Comparison of ENCODE assay signal across 24 mouse cellular contexts in genomic region chr4:97236945-97237344, GRCm38 (mm10). TPM values are rescaled to one million over a fixed set of nuclear protein-coding genes. Genes with fewer than 3 reads are reported as not detected.
A peak's percentile ranks its signal among the peaks of the same experiment; 100 is the strongest.
DNase-seq lines count a peak whose midpoint lies in the region; ATAC-seq and TF ChIP-seq lines count a peak whose summit lies in the region.
"Had no signal": no experiment of that assay in that cellular context is flagged by ENCODE, and none has a peak within 500 bp of the region (broad histone marks: within the 10 kb centered on the region; RNA-seq: fewer than 3 reads in every experiment).

No protein-coding gene starts in this region.

- H3K9me3 ChIP-seq in forebrain, embryonic 11.5 days (ENCODE audit: control insufficient read depth, low read length) = no peaks in the 10 kb centered on the region
- H3K9me3 ChIP-seq in forebrain, postnatal 0 days (ENCODE audit: low read length) = 0 out of 2 replicates have a peak, but pooled peaks cover 3% of the 10 kb centered on the region
- no peaks in the 10 kb centered on the region for H3K9me3 ChIP-seq in forebrain, embryonic 14.5 days (replicated peaks; ENCODE audit: control insufficient read depth, low read length)
- H3K9me3 ChIP-seq in stomach, postnatal 0 days (ENCODE audit: control insufficient read depth, low read length) = no peaks in the 10 kb centered on the region
- H3K9me3 ChIP-seq: embryonic facial prominence, embryonic 15.5 days; heart, embryonic 15.5 days had no signal

- peak; percentile 42; the same call in 1 of the 2 replicates for ATAC-seq in forebrain, embryonic 11.5 days (replicated peaks; ENCODE audit: low FRiP score)
- no peak for ATAC-seq in forebrain, postnatal 0 days
- ATAC-seq in forebrain, embryonic 14.5 days = 0 out of 2 replicates have a peak, but pooled peaks have one; percentile 25
- no peak for ATAC-seq in stomach, postnatal 0 days (ENCODE audit: low FRiP score, low TSS enrichment)
- ATAC-seq: intestine, embryonic 16.5 days had no signal

- 80% methylated on average over 4 of the region's 4 CpGs for WGBS in forebrain, embryonic 11.5 days
- 34% methylated on average over 4 of the region's 4 CpGs for WGBS in forebrain, postnatal 0 days
- WGBS in forebrain, embryonic 14.5 days = 34% methylated on average over 4 of the region's 4 CpGs
- 54% methylated on average over 4 of the region's 4 CpGs for WGBS in stomach, postnatal 0 days

- no peak overlapping the region for H3K4me2 ChIP-seq in forebrain, embryonic 11.5 days (ENCODE audit: low read depth, low read length, severe bottlenecking)
- no peak overlapping the region for H3K4me2 ChIP-seq in forebrain, postnatal 0 days (ENCODE audit: low read depth)
- no peak overlapping the region for H3K4me2 ChIP-seq in forebrain, embryonic 14.5 days (ENCODE audit: low read length)
- no peak overlapping the region for H3K4me2 ChIP-seq in stomach, postnatal 0 days (replicated peaks; ENCODE audit: low read depth)
- H3K4me2 ChIP-seq: embryonic facial prominence, embryonic 15.5 days; heart, embryonic 11.5 days; heart, embryonic 15.5 days; hindbrain, embryonic 14.5 days had no signal

- DNase-seq in forebrain, embryonic 11.5 days (ENCODE audit: low spot score) = no peak
- DNase-seq in forebrain, postnatal 0 days = no peak
- DNase-seq in lung, postnatal 36 days = peak; percentile 7
- DNase-seq in lung, postnatal 14 days = no peak
- DNase-seq in forebrain, embryonic 14.5 days (ENCODE audit: low spot score) = peak; percentile 65
- DNase-seq in cerebellum, postnatal 25 days = no peak
- no peak for DNase-seq in stomach, postnatal 0 days (ENCODE audit: low spot score)
- DNase-seq: adrenal gland, postnatal 10 days; cerebellum, adult 11-12 months; cerebellum, adult 9-10 months; cerebellum, postnatal 36 days; gastrocnemius, postnatal 36 days; heart, adult 11 months; heart, postnatal 14 days had no signal

- no peak overlapping the region for H3K4me3 ChIP-seq in forebrain, embryonic 11.5 days (ENCODE audit: low read depth, low read length)
- H3K4me3 ChIP-seq in forebrain, postnatal 0 days (ENCODE audit: low read depth, low read length) = no peak overlapping the region
- no peak overlapping the region for H3K4me3 ChIP-seq in forebrain, embryonic 14.5 days (ENCODE audit: low read depth, low read length)
- H3K4me3 ChIP-seq in stomach, postnatal 0 days (ENCODE audit: low read depth, low read length) = no peak overlapping the region
- H3K4me3 ChIP-seq: embryonic facial prominence, embryonic 15.5 days; heart, embryonic 15.5 days had no signal

- no peak overlapping the region for H3K9ac ChIP-seq in forebrain, embryonic 11.5 days (ENCODE audit: low read length)
- no peak overlapping the region for H3K9ac ChIP-seq in forebrain, postnatal 0 days
- no peak overlapping the region for H3K9ac ChIP-seq in forebrain, embryonic 14.5 days (ENCODE audit: low read length)
- no peak overlapping the region for H3K9ac ChIP-seq in stomach, postnatal 0 days (ENCODE audit: low read length)
- H3K9ac ChIP-seq: embryonic facial prominence, embryonic 15.5 days; heart, embryonic 15.5 days; hindbrain, embryonic 14.5 days had no signal

- H3K27me3 ChIP-seq in forebrain, embryonic 11.5 days (ENCODE audit: control insufficient read depth, insufficient read depth, low read length) = no peaks in the 10 kb centered on the region
- H3K27me3 ChIP-seq in forebrain, postnatal 0 days (ENCODE audit: insufficient read depth, low read length) = no peaks in the 10 kb centered on the region
- H3K27me3 ChIP-seq in forebrain, embryonic 14.5 days (replicated peaks; ENCODE audit: control insufficient read depth, insufficient read depth, low read length) = no peaks in the 10 kb centered on the region
- no peaks in the 10 kb centered on the region for H3K27me3 ChIP-seq in stomach, postnatal 0 days (ENCODE audit: control insufficient read depth, insufficient read depth, low read length)
- H3K27me3 ChIP-seq: embryonic facial prominence, embryonic 15.5 days; heart, embryonic 15.5 days had no signal

- H3K27ac ChIP-seq in forebrain, embryonic 11.5 days (ENCODE audit: low read depth, low read length) = no peak overlapping the region
- no peak overlapping the region for H3K27ac ChIP-seq in forebrain, postnatal 0 days (ENCODE audit: low read depth, low read length)
- peak overlapping the region; percentile 71; the same call in 1 of the 2 replicates for H3K27ac ChIP-seq in forebrain, embryonic 14.5 days (ENCODE audit: low read depth, low read length)
- H3K27ac ChIP-seq in stomach, postnatal 0 days (replicated peaks) = no peak overlapping the region
- H3K27ac ChIP-seq: embryonic facial prominence, embryonic 15.5 days; heart, embryonic 15.5 days; hindbrain, embryonic 14.5 days had no signal

- H3K4me1 ChIP-seq in forebrain, embryonic 11.5 days (replicated peaks; ENCODE audit: control insufficient read depth, insufficient read depth, low read length) = no peaks in the 10 kb centered on the region
- H3K4me1 ChIP-seq in forebrain, postnatal 0 days (ENCODE audit: insufficient read depth) = peaks cover 3% of the 10 kb centered on the region; the same call in 1 of the 2 replicates
- H3K4me1 ChIP-seq in forebrain, embryonic 14.5 days (ENCODE audit: control insufficient read depth, insufficient read depth, low read length) = peaks cover 26% of the 10 kb centered on the region
- H3K4me1 ChIP-seq in stomach, postnatal 0 days (replicated peaks; ENCODE audit: control insufficient read depth, insufficient read depth) = no peaks in the 10 kb centered on the region
- H3K4me1 ChIP-seq: embryonic facial prominence, embryonic 15.5 days; heart, embryonic 15.5 days had no signal

- TF ChIP-seq EP300 in stomach, postnatal 0 days (optimal IDR thresholded peaks at IDR 0.05) = no peak

- H3K36me3 ChIP-seq in forebrain, embryonic 11.5 days (ENCODE audit: control insufficient read depth, insufficient read depth, low read length) = no peaks in the 10 kb centered on the region
- no peaks in the 10 kb centered on the region for H3K36me3 ChIP-seq in forebrain, postnatal 0 days (ENCODE audit: insufficient read depth)
- H3K36me3 ChIP-seq in forebrain, embryonic 14.5 days (ENCODE audit: control insufficient read depth, insufficient read depth, low read length) = no peaks in the 10 kb centered on the region
- no peaks in the 10 kb centered on the region for H3K36me3 ChIP-seq in stomach, postnatal 0 days (ENCODE audit: control insufficient read depth, insufficient read depth, low read length)
- H3K36me3 ChIP-seq: embryonic facial prominence, embryonic 15.5 days; heart, embryonic 15.5 days had no signal

- TF ChIP-seq CTCF in forebrain, postnatal 0 days (IDR thresholded peaks at IDR 0.05; ENCODE audit: low read depth) = no peak
- no peak for TF ChIP-seq CTCF in stomach, postnatal 0 days (IDR thresholded peaks at IDR 0.05; ENCODE audit: low read depth)

RNA-seq across cellular contexts. Expression of gene Gm10192, which starts 54.0 kb away (rescaled TPM):
- polyA plus RNA-seq in forebrain, embryonic 11.5 days (2014; fragmentation: Nextera tagmentation; extraction: Ambion mirVana) = not detected in 2 replicates
- not detected in 2 replicates for total RNA-seq in forebrain, postnatal 0 days (2014; rRNA removed)
- polyA plus RNA-seq in forebrain, postnatal 0 days (2015; fragmentation: Nextera tagmentation; extraction: Ambion mirVana) = not detected in 2 replicates
- polyA plus RNA-seq in forebrain, embryonic 14.5 days (2014; fragmentation: Nextera tagmentation; extraction: Ambion mirVana) = not detected in 2 replicates
- polyA plus RNA-seq in stomach, postnatal 0 days (2015; fragmentation: Nextera tagmentation; extraction: Ambion mirVana) = not detected in 2 replicates
- total RNA-seq: adrenal gland, postnatal 10 days; adrenal gland, postnatal 4 days; gastrocnemius, adult 8-10 months; gastrocnemius, postnatal 36 days; heart, postnatal 14 days; hematopoietic stem cell, adult 5-6 weeks; MEL had no signal
- polyA plus RNA-seq: C2C12; embryonic facial prominence, embryonic 15.5 days; heart, embryonic 11.5 days; heart, embryonic 15.5 days; hindbrain, embryonic 14.5 days; intestine, embryonic 16.5 days had no signal

Comparison
In these comparisons a context has a peak if more than half of its experiments do, and no peak if none do; other contexts are left out.
1. ATAC-seq: peak in forebrain, embryonic 11.5 days (single experiment) and forebrain, embryonic 14.5 days (single experiment); none in forebrain, postnatal 0 days (single experiment) and stomach, postnatal 0 days (single experiment).
2. DNase-seq: peak in lung, postnatal 36 days (single experiment) and forebrain, embryonic 14.5 days (single experiment); none in forebrain, embryonic 11.5 days (single experiment), forebrain, postnatal 0 days (single experiment), lung, postnatal 14 days (single experiment), cerebellum, postnatal 25 days (0 of 2) and stomach, postnatal 0 days (single experiment).